Mouse (Mus musculus) T-helper 1 cell (primary cell): ENCODE results near the gene Izumo4.

Experiments used
- in situ Hi-C: fragments of 300-600 bp; cut with MboI, MseI; formaldehyde crosslinking; loops from one replicate; pipeline ENCODE4 v1.15.1; 2025; ENCODE audit warnings: high pct_unique_total_duplicates

Izumo4 gene

DNA sequence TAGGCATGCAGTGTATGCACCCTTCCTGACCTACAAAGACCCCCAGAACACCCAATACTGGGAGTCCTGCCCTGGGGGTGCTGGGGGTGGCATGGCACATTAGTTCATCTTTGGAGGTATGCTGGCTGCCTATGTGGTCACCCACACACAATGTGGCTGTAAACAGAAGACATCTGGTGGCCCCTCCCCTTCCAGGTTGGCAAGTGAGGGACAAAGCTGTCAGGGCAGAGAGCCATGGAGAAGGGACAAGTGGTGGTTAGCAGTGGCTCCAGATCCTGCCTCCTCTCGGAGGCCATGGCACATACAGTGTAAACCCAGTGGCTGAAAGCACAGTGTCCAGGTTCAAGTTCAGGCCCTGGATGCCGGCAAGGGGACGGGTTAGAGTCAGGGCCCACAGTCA is 15.4 kb upstream of the Izumo4 start:
- in situ Hi-C loops, result no loop called here

DNA sequence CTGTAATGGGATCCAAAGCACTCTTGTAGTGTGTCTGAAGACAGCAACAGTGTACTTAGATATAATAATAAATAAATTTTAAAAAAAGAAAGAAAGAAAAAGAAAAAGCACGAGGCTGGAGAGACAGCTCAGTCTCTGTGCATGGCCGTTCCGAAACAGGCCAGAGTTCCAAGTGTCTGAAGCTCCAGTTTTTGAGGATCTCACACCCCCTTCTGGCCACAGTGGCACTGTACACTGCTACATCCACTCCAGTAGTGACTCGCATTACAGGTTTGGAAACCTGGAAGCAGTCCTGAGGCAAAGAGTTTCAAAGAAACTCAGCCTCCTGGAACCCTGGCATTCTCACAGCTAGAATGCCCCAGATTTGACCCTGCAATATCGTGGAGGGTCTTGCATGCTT is 14.1 kb upstream of the Izumo4 start:
- in situ Hi-C loops, result no loop called here

DNA sequence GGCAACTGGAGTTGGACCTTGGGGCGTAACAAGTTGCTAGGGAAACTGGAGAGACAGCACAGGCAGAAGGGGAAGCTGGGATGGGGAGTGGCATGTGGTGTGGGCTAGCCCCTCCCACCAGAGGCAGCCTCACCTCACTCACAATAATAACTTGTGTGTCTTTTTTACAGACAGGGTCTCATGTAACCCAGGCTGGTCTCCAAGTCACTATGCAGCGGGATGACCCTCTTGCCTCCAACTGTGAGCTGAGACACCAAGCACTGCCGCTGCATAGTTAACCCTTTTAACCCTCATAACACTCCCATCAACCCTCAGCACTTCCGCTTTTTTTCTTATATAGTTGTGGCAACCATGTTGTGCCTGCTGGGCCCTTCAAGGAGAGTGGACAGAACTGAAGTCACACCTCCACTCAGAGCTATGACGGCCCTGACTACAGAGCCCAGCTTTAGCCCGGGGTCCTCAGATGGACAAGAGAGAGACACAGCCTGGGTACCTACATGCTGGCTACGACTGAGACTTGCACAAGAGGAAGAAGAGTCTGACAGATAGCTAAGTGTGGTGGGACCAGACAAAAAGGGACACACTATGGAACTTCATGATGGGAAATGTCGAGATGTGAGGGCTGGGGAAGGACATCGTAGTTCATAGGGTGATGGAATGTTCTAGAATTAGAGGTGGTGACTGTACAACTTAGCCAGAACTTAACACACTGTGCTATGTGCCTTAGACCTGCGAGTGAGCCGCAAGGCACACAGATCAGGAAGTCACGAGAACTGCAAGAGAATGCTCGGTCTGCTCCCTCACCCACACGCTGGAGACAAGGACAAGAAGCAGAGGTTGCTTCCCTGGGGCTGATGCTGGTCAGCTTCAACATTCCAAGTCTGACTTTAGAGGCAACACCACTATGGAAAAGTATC is 9.5 kb upstream of the Izumo4 start:
- in situ Hi-C loops, result no loop called here

DNA sequence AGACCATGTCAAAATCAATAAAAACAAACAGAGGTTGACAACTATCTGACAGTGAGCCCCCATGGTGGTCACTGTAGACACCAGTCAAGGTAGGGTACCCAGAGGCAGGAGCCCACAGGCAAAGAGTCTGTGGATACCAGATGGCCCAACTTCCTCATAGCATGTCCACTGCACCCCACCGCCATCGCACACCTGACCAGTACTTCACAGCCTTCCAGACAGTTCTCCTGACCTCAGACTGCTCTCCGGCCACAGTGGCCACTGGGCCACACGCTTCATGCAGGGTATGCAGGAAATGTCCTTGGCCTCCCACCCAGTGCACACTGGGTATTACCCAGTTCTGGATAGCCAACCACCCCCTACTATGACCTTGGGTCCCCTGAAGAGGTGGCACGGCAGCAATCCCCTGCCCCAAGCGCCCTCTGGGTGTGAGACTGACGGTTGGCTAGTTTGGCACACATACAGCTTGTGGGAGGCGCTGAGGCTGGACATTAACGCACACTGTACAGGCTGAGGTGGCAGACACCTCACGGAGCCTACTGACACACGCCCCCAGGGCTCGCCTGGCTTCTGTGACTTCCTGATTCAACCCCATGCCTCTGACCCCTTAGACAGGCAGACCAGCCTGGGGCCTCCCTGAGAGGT is 8.5 kb upstream of the Izumo4 start:
- in situ Hi-C loops, result no loop called here

DNA sequence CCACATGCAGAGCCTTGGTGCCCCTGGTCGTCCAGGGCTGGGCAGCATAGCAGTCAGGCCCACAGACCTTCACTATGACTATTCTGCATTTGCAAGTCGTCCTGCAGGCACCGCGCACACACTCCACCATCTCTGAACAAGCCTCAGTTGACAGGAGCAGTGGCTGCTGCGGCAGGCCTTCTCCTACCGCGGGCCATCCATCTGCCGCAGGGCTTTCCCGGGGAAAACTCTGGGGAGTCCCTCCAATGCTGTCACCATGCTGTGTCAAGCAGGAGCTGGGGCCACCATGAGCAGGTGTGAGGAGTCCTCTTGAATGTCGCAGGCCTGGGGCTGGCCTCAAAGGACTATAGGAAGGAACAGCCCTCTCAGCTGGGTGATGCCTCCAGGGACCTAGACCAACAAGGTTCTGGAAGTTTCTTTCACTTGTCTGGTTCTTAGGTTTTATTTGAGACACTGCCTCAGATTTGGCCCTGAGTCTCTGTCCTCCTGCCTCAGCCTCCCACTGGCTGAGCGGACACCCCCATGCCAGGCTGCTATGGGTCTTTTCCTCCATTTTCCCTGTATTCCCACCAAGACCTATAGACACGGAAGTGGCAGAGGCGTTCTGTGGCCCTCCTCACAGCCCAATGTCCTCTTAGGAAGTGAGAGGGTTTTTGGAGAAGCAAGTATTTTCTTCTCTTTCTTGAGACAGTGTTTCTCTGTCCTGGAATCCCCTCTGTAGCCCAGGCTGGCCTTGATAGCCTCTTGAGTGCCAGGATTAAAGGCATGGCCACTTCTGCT is 7.6 kb upstream of the Izumo4 start:
- in situ Hi-C loops, result no loop called here

DNA sequence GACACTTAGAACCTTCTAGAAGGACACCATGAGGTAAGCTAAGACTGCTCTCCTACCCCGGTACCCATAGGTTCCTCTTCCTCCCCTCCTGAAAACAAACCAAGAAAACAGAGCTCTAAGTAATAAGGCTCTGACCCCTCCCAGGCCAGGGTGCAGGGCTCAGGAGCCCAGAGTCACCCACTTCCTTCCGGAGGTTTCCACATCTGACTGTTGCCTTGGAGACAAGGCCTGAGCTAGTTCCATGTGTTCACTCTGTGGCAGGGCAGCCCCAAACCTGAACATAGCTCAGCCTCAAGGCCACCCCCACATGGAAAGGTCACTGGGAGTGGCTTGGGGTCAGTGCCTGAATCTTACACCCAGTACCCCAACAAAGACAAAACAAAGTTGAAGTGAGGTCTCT is 6.8 kb upstream of the Izumo4 start:
- in situ Hi-C loops, result no loop called here

DNA sequence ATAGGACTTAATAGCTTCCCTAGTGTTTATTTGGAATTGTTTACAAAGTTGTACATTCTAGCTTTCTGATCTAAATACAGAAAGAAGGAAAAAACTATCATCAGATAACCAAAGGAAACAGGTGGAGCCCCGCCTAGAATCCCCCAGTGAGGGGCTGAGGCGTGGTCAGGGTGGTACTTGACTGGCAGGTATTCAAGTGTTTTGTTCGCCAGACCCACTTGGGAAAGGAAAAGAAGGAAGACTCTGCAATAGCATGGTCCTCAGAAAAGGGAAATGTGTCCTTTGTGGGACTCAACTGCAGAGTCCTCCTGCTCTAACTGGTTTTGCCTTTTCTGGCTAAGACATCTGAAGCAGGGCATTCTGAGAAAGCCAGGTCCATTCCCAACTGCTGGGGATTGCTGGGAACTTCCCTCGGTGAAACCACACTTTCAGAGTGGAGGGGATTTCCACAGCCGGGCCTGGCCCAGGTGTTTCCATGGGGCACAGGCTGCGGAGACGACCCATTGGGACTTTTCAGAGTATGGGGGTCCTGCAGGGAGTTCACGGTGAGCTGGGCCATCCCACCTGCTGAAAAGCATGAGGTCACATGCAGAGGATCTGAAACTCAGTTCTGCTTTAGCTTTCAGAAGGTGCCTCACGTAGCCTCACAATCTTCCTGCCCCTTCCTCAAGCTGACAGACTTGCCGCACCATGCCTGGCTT is 6.0 kb upstream of the Izumo4 start:
- in situ Hi-C loops, result no loop called here

DNA sequence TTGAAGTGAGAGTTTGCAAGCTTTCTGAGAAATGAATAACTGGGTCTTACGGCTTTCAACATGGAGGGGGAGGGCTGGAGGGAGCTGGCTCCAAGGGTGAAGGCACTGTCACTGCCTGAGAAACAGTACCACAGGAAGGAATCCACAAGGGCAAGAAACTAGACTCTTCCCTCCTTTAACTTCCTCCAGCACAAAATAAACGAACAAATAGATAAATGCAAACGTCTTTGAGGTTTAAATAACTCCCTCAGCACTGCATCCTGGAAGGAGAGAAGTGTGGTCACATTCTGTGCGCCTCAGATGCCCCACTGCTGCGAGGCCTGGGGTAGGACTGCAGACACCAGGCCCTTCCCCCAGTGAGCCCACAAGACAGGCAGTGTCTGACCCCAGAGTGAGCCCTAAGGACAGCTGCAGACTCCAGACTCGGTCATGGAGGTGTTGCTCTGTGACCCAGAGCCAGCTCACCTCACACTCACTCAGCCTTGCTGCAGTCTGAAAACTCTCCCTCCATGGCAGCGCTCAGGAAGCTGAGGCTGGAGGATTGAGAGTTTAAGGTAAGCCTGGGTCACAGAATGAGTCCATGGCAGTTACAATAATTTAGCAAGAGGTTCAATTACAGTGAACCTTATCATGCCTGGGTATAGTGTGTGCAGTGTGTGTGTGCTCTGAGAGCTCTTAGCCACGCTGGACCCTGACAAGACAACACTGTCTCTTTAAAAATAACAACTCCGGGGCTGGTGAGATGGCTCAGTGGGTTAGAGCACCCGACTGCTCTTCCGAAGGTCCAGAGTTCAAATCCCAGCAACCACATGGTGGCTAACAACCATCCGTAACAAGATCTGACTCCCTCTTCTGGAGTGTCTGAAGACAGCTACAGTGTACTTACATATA is 5.2 kb upstream of the Izumo4 start:
- in situ Hi-C loops, result no loop called here

DNA sequence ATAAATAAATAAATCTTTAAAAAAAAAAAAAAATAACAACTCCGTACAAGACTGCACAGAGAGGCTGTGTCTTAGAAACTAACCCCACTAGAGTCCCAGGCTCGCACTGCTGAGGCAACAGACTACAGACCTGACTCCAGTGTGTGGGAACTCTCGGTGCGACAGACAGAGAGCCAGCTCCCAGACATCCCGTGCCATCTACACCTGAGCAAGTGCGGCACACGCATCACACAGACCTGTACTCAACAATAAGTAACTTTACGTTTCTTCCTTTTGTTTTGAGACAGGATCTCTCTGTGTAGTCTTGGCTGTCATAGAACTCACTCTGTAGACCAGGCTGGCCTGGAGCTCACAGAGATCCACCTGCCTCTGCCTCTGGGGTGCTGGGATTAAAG is 4.6 kb upstream of the Izumo4 start:
- in situ Hi-C loops, result no loop called here

DNA sequence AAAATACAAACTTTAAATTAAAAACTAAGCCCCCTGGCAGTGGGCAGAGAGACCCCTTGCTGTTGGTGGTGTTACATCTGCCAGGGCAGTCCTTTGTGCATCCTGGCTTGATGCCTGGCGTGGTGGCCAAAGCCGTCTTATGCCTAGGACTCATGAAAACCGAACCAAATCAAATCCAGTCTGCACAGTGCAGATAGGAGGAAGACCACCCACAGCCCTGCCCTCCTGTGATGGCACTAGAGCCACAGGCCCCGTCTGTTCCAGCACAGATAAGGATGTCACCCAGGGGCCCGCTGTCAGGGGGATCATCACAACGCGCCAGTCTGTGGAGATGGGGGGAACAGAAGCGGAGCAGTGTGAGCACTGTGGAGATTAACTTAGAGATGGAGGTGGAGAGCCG is 4.2 kb upstream of the Izumo4 start:
- in situ Hi-C loops, result no loop called here

DNA sequence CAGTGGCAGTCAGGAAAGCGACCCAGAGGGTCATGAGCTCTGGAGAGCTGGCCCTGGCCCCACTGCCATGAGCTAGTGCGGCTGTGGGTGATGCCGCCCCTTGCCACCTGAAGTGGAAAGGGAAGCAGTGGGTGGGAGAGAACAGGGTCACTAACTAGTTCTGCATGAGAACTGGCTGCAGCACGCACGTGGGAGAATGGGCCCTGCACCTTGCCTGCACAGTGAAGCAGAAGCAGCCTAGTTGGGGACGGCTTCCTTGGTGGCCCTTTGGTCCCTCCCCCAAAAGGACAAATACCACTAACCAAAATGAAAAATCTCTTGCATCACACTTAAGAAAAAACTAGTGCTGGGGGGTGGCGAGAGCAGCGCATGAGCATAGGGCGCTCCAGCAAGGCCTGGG is 3.4 kb upstream of the Izumo4 start:
- in situ Hi-C loops, result no loop called here

DNA sequence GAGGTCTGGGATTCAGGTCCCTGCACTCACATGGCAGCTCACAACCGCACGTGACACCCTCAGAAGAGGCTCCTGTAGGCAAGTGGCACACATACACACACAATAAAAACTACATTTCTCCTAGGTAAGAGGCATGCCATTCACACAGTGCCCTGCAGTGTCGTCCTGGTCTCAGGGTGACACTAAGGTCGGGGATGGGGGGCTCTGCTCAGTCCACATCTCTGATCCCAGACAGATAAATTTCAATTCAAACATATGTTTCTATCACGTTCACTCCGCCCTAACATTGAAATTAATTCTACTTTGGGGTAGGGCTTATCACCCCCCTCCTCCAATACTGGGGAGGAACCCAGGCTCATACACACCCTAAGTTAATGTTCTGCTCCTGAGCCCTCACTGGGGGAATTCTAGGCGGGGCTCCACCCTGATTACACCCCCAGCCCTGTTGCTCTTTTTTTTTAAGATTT is 1.9 kb upstream of the Izumo4 start:
- in situ Hi-C loops, result no loop called here

DNA sequence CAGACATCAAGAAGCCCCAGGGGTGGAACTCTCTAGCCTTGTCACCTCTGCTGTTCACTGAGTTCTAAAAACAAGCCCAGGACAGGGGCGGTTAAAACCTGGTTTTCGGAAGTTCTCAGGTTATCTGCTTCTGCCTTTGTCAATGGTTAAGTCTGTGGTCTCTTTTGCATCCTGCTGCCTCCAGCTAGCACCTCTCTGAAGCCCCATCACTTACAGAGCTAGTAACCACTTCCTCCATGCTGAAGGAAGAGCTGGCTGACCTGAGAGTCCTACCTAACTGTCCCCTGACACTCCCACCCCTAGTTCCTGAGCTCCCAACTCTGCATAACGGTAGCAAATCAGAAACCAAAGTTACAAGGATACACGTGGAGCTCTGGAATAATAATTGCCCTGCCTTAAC is 1.3 kb upstream of the Izumo4 start:
- in situ Hi-C loops, result no loop called here

DNA sequence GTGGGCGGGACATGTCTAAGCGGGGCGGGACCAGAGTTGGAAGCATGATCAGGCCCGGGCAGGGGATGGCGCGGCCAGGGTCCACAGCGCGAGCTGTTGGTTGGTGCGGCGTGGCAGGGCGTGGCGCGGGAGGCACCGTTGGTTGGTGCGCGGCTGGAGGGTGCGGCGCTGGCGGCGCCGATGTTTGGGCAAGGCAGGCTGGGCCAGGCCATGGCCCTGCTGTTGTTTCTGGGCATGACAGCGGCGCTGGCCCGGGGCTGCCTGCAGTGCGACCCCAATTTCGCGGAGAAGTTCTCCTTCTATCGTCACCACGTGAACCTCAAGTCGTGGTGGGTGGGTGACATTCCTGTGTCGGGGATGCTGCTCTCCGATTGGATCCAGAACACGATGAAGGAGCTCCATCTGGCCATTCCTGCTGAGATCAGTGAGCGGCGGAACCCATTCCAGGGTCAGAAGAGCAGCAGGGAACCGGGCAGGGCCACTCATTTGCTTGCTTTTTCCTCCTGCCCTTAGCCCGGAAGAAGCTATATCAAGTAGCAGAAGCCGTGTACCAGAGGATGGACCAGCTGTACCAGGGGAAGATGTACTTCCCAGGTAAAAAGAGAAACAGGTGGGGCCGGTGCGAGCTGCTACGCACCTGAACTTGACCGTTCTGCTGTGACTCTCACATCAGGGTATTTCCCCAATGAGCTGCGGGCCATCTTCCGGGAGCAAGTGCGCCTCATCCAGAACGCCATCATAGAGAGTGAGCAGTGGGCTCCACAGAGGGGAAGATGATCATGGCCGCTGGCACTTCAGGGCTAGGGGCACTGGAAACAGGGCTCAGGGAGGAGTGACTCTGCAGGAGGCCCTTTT is 779 bp downstream of the Izumo4 start:
- in situ Hi-C loops, result no loop called here

DNA sequence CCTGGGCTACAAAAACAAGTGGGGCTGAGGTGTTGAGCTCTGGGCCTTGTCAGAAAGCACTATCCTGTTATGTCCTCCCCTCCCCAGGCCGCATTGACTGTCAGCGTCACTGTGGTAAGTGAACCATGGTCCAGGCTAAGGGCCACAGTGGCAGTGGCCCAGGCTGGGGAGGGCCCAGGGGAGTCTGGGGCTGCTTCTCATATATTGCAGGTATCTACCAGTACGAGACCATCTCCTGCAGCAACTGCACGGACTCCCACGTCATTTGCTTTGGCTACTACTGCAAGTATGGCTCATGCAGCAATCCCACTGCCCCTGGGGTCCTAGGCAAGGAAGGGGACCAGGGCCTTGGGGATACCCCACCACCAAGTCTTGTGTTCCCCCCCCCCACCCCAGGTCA is 1.7 kb downstream of the Izumo4 start:
- in situ Hi-C loops, result no loop called here

DNA sequence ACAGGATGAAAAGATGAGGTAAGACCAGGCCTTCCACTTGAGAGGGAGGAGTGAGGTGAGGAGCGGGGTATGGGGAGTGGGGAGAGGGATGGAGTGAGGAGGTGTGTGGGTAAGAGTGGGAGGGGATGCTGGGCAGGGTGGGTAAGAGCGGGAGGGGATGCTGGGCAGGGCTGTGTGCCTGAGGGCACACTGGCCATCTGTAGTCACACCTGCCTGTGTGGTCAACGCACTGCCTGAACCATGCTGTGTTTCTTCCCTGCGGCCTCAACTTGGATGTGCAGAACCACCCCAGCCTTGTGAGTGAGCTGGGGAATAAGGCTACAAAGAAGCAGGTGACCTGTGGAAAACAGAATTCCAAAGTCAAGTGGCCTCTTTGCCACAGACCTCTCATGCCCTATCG is 2.4 kb downstream of the Izumo4 start:
- in situ Hi-C loops, result no loop called here

DNA sequence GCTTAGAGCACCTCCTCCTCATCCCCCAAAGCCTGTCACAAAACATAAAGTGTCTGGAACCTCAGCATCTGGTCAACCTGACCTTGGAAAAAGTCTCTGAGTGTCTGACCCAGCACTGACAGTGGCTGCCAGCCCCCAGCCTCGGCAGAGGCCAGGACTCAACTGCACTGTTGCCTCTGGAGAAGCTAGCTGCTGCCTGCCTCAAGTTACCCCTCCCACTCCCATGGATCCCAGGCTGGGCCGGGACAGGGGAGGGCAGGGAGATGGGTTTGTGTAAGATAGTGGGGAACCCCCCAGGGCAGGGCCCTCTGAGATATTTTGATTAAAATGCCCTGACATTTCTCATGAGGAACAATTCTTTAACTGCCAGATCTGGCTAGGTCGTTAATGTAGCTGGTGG is 3.0 kb downstream of the Izumo4 start:
- in situ Hi-C loops, result no loop called here

DNA sequence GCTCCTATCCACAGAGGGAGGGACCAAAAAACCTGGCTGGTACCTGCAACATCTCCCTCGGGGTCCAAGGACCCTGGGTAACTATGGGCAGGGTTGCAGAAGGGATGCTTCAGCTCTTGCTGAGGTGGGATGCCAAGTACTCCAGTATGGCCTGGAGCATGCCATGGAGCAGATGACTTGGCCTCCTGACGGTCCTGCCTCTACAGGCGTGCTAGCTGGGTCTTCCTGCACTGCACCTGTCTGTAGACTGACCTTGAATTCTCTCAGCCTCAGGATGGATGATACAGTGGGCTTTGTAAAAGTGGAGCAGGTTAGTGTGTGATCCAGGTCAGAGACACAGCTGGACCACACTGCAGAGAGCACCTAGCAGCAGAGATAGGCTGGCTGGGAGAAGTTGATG is 3.5 kb downstream of the Izumo4 start:
- in situ Hi-C loops, result no loop called here

DNA sequence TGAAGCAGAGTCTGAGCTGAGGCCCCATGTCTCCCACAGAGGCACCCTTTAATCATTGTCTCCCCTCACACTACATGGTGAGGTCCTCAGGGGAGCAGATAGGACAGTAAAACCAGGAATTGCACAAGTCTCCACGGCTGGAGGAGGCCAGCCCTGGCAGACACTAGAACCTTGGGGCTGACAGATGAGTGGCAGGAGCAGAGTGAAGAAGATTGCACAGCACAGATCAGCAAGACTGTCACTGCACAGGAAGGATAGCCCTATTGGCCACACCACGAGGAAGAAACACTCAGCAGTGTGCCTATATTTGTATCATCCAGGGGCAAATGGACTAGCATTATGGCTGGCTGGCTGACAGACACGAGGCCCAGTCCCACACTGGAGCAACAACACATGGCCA is 8.8 kb downstream of the Izumo4 start:
- in situ Hi-C loops, result no loop called here

DNA sequence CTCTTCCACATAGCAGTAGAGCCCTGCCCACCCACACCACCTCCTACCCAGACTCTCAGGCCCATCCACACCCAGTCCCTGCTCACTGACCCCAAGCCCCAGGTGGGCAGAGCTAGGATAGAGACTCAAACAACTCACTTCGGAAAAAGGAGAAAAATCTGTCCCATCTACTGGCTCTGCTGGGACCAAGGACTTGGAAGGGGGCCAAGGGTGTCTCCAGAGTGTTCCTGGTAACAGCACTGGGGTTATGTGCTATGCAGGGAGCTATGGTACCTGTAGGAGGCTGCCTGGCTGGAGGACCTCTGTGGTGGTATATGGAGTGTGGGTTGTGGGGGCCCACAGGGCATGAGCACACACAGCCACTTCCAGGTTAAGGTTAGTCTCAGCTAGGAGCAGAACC is 15.3 kb downstream of the Izumo4 start:
- in situ Hi-C loops, result loop anchor here (5.0 kb wide), 1 partner anchor 65 kb away; no protein-coding TSS in a partner anchor
